Mouse (Mus musculus) CH12.LX (cell line): ENCODE data around the gene Snrpb. TPM values are rescaled to one million over a fixed set of nuclear protein-coding genes. Genes with fewer than 3 reads are reported as not detected.

Experiments used
- DNase-seq: peaks from one replicate; pipeline ENCODE4 v3.0.0-alpha.2; 2013; ENCODE audit errors: extremely low read depth
- H3K27ac ChIP-seq: 2 replicates; pipeline ENCODE4 v1.5.1; 2012; ENCODE audit warnings: low read depth, mild to moderate bottlenecking, control low read depth, moderate library complexity; ENCODE audit not compliant: insufficient read depth
- H3K27me3 ChIP-seq: replicated peaks from 2 replicates; pipeline ENCODE3; 2012; ENCODE audit warnings: inconsistent platforms
- H3K36me3 ChIP-seq, 2 experiments: replicated peaks in 1 of 2; 2 replicates each; pipeline versions ENCODE3 to v1.6.1; 2012; ENCODE audit warnings: inconsistent platforms in 1 of 2, low read length in 1 of 2, mild to moderate bottlenecking in 1 of 2, mixed read lengths in 1 of 2, moderate library complexity in 1 of 2; ENCODE audit not compliant: control insufficient read depth in 1 of 2, insufficient read depth in 1 of 2
- H3K4me1 ChIP-seq, 2 experiments: 2 replicates each; pipeline ENCODE4 v1.6.1; 2012; ENCODE audit warnings: inconsistent platforms in 1 of 2, moderate library complexity in 1 of 2; ENCODE audit not compliant: insufficient read depth in 2 of 2, control insufficient read depth in 1 of 2
- H3K4me2 ChIP-seq: 2 replicates; pipeline ENCODE4 v1.6.1; 2012; ENCODE audit warnings: low read depth, mild to moderate bottlenecking, control low read depth; ENCODE audit not compliant: poor library complexity, insufficient read depth, severe bottlenecking
- H3K4me3 ChIP-seq, 3 experiments: fragments of 150-350 bp in 1 of 3; sonication (generic) in 1 of 3; replicated peaks in 1 of 3; 2 replicates each; pipeline versions ENCODE3 to v1.5.1; 2011 to 2012; ENCODE audit warnings: low read depth in 2 of 3, low read length in 2 of 3, mild to moderate bottlenecking in 2 of 3, moderate library complexity in 2 of 3, control low read depth in 1 of 3, improper control_type of control experiment in 1 of 3, inconsistent platforms in 1 of 3, mixed read lengths in 1 of 3; ENCODE audit not compliant: poor library complexity in 1 of 3
- H3K79me2 ChIP-seq: replicated peaks from 2 replicates; pipeline ENCODE4 v1.6.1; 2012; ENCODE audit warnings: mild to moderate bottlenecking, moderate library complexity; ENCODE audit not compliant: control insufficient read depth, poor library complexity, insufficient read depth, severe bottlenecking; ENCODE audit errors: extremely low read depth
- H3K9ac ChIP-seq: 2 replicates; pipeline ENCODE4 v1.6.1; 2012; ENCODE audit warnings: low read depth, mild to moderate bottlenecking, control low read depth, moderate library complexity; ENCODE audit not compliant: insufficient read depth
- H3K9me3 ChIP-seq: replicated peaks from 2 replicates; pipeline ENCODE3; 2012; ENCODE audit warnings: low read length, inconsistent platforms, mixed read lengths
- BHLHE40 ChIP-seq: IDR thresholded peaks from 2 replicates; pipeline ENCODE4 v1.6.1; 2011; ENCODE audit warnings: mild to moderate bottlenecking, low read depth, low read length, improper control_type of control experiment
- CHD2 ChIP-seq: IDR thresholded peaks from 2 replicates; pipeline ENCODE4 v1.6.1; 2011; ENCODE audit warnings: low read length, improper control_type of control experiment
- ELF1 ChIP-seq: IDR thresholded peaks from 2 replicates; pipeline ENCODE4 v1.6.1; 2014; ENCODE audit warnings: low read depth, mild to moderate bottlenecking, inconsistent platforms, low read length, improper control_type of control experiment
- EP300 ChIP-seq: IDR thresholded peaks from 2 replicates; pipeline ENCODE4 v1.6.1; 2011; ENCODE audit warnings: low read length, improper control_type of control experiment
- ETS1 ChIP-seq: conservative IDR thresholded peaks from 2 replicates; pipeline ENCODE4 v1.6.1; 2012; ENCODE audit warnings: low read depth, mild to moderate bottlenecking, inconsistent platforms, low read length, improper control_type of control experiment, moderate library complexity
- GABPA ChIP-seq: IDR thresholded peaks from 2 replicates; pipeline ENCODE4 v1.6.1; 2012; ENCODE audit warnings: low read depth, low read length, improper control_type of control experiment, inconsistent platforms; ENCODE audit not compliant: insufficient replicate concordance
- HCFC1 ChIP-seq: IDR thresholded peaks from 2 replicates; pipeline ENCODE4 v1.6.1; 2012; ENCODE audit warnings: low read depth, mild to moderate bottlenecking, inconsistent platforms, low read length, improper control_type of control experiment
- JUND ChIP-seq: conservative IDR thresholded peaks from 2 replicates; pipeline ENCODE4 v1.6.1; 2011; ENCODE audit warnings: low read depth, low read length, improper control_type of control experiment
- KAT2A ChIP-seq: IDR thresholded peaks from 2 replicates; pipeline ENCODE4 v1.6.1; 2012; ENCODE audit warnings: low read length, improper control_type of control experiment, inconsistent platforms; ENCODE audit not compliant: insufficient replicate concordance
- MAFK ChIP-seq: IDR thresholded peaks from 2 replicates; pipeline ENCODE4 v1.6.1; 2011; ENCODE audit warnings: low read length, improper control_type of control experiment; ENCODE audit not compliant: insufficient replicate concordance
- MAZ ChIP-seq: IDR thresholded peaks from 2 replicates; pipeline ENCODE4 v1.6.1; 2012; ENCODE audit warnings: low read depth, mild to moderate bottlenecking, inconsistent platforms, low read length, improper control_type of control experiment, moderate library complexity
- MXI1 ChIP-seq: IDR thresholded peaks from 2 replicates; pipeline ENCODE4 v1.6.1; 2011; ENCODE audit warnings: mild to moderate bottlenecking, low read depth, low read length, improper control_type of control experiment
- RAD21 ChIP-seq: IDR thresholded peaks from 2 replicates; pipeline ENCODE4 v1.6.1; 2011; ENCODE audit warnings: low read depth, mild to moderate bottlenecking, low read length, improper control_type of control experiment, moderate library complexity
- SMC3 ChIP-seq: IDR thresholded peaks from 2 replicates; pipeline ENCODE4 v1.6.1; 2011; ENCODE audit warnings: low read depth, low read length, improper control_type of control experiment
- UBTF ChIP-seq: IDR thresholded peaks from 2 replicates; pipeline ENCODE4 v1.6.1; 2012; ENCODE audit warnings: low read depth, mild to moderate bottlenecking, inconsistent platforms, low read length, improper control_type of control experiment, moderate library complexity
- ZC3H11A ChIP-seq: IDR thresholded peaks from 2 replicates; pipeline ENCODE4 v1.6.1; 2012; ENCODE audit warnings: low read depth, mild to moderate bottlenecking, inconsistent platforms, low read length, improper control_type of control experiment
- dilution Hi-C: fragments of 300-500 bp; cut with MboI; formaldehyde crosslinking; loops from 2 replicates; pipeline ENCODE4 v1.14.3; 2020; ENCODE audit warnings: low sequenced_read_pairs; ENCODE audit not compliant: extremely low pct_unique_long_range_greater_than_20kb, extremely low pct_ligation_motif_present
- in situ Hi-C: fragments of 300-500 bp; cut with MboI; formaldehyde crosslinking; loops from 3 replicates; pipeline ENCODE4 v1.14.3; 2019; ENCODE audit warnings: low sequenced_read_pairs, low pct_ligation_motif_present, low pct_unique_long_range_greater_than_20kb, mixed read lengths
- polyA plus RNA-seq: library from polyadenylated mRNA; unstranded; fragments of >175 nt; gene quantifications from 2 replicates; pipeline ENCODE4 v1.2.1, GENCODE M21; 2012; ENCODE audit warnings: low read depth; ENCODE audit not compliant: insufficient read length
- total RNA-seq, 2 experiments: library from RNA; depleted of rRNA; stranded (reverse); fragments of 300-350 nt in 1 of 2; fragments of >200 nt in 1 of 2; gene quantifications; 2 replicates each; pipeline ENCODE4 v1.2.3; 2012 to 2014

The Snrpb gene
- total and polyA plus RNA-seq, 3 experiments: 413 to 515 (median 422) TPM

DNA sequence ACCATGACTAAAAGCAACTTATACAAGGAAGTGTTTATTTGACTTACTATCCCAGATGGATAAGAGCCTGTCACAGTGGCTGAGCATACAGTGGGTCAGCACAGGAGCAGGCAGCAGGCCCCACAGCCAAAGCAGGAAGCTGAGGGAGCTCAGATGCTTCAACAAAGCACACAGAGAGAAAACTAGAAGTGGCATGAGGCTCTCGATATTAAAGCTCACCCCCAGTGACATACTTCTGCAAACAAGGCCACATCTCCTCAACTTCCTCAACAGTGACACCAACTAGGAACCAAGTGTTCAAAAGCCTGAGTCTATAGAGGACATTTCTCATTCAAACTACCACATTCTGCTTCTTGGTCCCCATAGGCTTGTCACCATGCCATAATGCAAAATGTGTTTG, 49.5 kb downstream of the Snrpb start (continued):
- TF ChIP-seq ETS1: no peak

DNA sequence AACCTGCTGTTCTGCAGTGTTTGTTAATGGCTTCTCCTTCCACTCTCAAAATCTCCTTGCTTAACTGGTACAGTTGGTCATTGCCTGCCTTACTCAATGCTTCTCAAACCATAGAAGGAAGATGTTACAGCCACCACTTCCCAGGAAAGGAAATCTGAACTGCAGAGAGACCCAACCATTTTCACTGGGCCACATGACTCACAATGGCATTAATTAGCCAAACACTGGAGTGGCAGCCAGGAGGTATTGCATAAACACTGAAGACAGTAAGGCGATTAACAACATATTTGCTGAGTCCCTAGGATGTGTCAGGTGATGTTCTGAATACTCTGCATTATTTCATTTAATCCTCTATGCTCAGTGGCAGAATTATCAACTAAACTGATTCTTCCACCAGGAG, 53.1 kb downstream of the Snrpb start:
- dilution Hi-C loops (no loop called here), in situ Hi-C loops (no loop called here)
- no peak for DNase-seq
- Histone ChIP-seq H3K4me1 (peaks cover 0 to 5% of the 10 kb centered on the region in 2 experiments; a peak in 2 of 4 replicates), H3K4me3 (no peak overlapping the region), H3K79me2 (no peaks in the 10 kb centered on the region), H3K9ac (no peak overlapping the region), H3K27me3 (peaks cover 15% of the 10 kb centered on the region), H3K36me3 (no peaks in the 10 kb centered on the region), H3K9me3 (no peaks in the 10 kb centered on the region), H3K27ac (no peak overlapping the region), H3K4me2 (no peak overlapping the region)
- no peak for TF ChIP-seq MAFK

DNA sequence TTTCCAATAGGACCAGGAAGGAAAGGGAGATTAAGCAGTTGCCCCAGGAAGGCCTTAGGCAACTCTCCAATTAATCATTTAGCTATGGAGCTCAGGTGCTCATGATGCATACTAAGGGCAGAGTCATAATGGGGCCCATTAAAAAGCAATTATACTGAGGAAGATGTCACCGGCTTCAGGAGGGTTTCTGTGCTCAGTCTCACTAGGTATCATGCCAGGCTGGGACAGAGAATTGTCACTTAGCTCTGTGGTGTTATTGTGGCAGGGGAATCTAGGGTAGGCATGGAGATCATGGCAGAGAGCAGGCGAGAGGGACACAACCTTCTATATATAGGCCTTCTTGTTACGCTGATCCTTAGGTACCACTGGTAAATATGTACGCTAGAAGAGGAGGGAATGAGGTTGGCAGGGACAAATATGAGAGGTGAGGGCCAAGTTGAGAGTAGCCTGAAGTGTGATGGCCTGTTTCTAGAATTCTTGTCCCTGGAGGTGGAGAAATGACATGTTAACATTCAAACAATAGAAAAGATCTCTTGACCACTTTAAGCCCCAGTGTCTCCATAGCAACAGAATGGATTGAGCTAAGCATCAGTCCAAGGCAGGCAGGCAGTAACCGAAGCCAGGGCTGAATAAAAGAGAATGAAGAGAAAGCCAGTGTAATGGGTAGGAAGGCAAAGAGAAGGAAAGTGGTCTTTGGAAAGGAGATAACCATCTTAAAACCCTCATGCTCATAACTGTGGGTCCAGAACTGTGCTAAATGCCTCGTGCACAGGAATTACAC, 53.7 kb downstream of the Snrpb start:
- dilution Hi-C loops: no loop called here
- no peak for DNase-seq
- no peak for TF ChIP-seq MXI1
- TF ChIP-seq ZC3H11A: no peak
- TF ChIP-seq EP300: no peak
- no peak for TF ChIP-seq SMC3
- TF ChIP-seq UBTF: no peak
- no peak for TF ChIP-seq CHD2
- TF ChIP-seq BHLHE40: no peak
- TF ChIP-seq HCFC1: no peak
- TF ChIP-seq RAD21: no peak
- no peak for TF ChIP-seq GABPA
- no peak for TF ChIP-seq ELF1
- TF ChIP-seq MAZ: no peak
- TF ChIP-seq JUND: no peak
- no peak for TF ChIP-seq KAT2A

More for the DNA sequence above, 53.7 kb downstream of the Snrpb start:
- no peaks in the 10 kb centered on the region for H3K9me3 ChIP-seq
- H3K27ac ChIP-seq: no peak overlapping the region
- H3K4me1 ChIP-seq: peaks cover 0 to 5% of the 10 kb centered on the region in 2 experiments; a peak in 2 of 4 replicates
- no peak overlapping the region for H3K4me2 ChIP-seq
- no peaks in the 10 kb centered on the region for H3K79me2 ChIP-seq
- in situ Hi-C loops: no loop called here
- peaks cover 13% of the 10 kb centered on the region for H3K27me3 ChIP-seq
- no peak overlapping the region for H3K9ac ChIP-seq
- H3K36me3 ChIP-seq: no peaks in the 10 kb centered on the region
- H3K4me3 ChIP-seq: no peak overlapping the region

Other genes with a start within 250 kb of the Snrpb start
- not detected in 2 replicates for gene Tgm3, start 167.1 kb downstream of the Snrpb start, total RNA-seq (2012; rRNA removed)
- gene Tgm3, start 167.1 kb downstream of the Snrpb start, total RNA-seq (2014; rRNA removed): not detected in 2 replicates
- gene Tgm3, start 167.1 kb downstream of the Snrpb start, polyA plus RNA-seq: not detected in 2 replicates
- not detected in 2 replicates for gene Tgm6, start 67.0 kb downstream of the Snrpb start, total RNA-seq (2012; rRNA removed)
- not detected in 2 replicates for gene Tgm6, start 67.0 kb downstream of the Snrpb start, total RNA-seq (2014; rRNA removed)
- gene Tgm6, start 67.0 kb downstream of the Snrpb start, polyA plus RNA-seq: 0.08 and 0.09 TPM in 2 replicates
- not detected in 2 replicates for gene Tmc2, start 15.8 kb upstream of the Snrpb start, total RNA-seq (2012; rRNA removed)
- gene Tmc2, start 15.8 kb upstream of the Snrpb start, total RNA-seq (2014; rRNA removed): not detected in 2 replicates
- not detected in 2 replicates for gene Tmc2, start 15.8 kb upstream of the Snrpb start, polyA plus RNA-seq
- 523 and 663 TPM in 2 replicates for gene Nop56, start 95.0 kb upstream of the Snrpb start, total RNA-seq (2012; rRNA removed)
- 725 and 772 TPM in 2 replicates for gene Nop56, start 95.0 kb upstream of the Snrpb start, total RNA-seq (2014; rRNA removed)
- gene Nop56, start 95.0 kb upstream of the Snrpb start, polyA plus RNA-seq: 1,109 and 1,141 TPM in 2 replicates
- gene Idh3b, start 105.1 kb upstream of the Snrpb start, total RNA-seq (2012; rRNA removed): 134 TPM in 2 replicates
- gene Idh3b, start 105.1 kb upstream of the Snrpb start, total RNA-seq (2014; rRNA removed): 160 and 179 TPM in 2 replicates
- gene Idh3b, start 105.1 kb upstream of the Snrpb start, polyA plus RNA-seq: 220 and 315 TPM in 2 replicates
- 0.13 TPM in 1 of 2 replicates, not detected in the other for gene Ebf4, start 115.8 kb upstream of the Snrpb start, total RNA-seq (2012; rRNA removed)
- gene Ebf4, start 115.8 kb upstream of the Snrpb start, total RNA-seq (2014; rRNA removed): not detected in 2 replicates
- 0.10 TPM in 1 of 2 replicates, not detected in the other for gene Ebf4, start 115.8 kb upstream of the Snrpb start, polyA plus RNA-seq
- 0.08 and 0.13 TPM in 2 replicates for gene Cpxm1, start 218.2 kb upstream of the Snrpb start, total RNA-seq (2012; rRNA removed)
- 0.20 and 0.35 TPM in 2 replicates for gene Cpxm1, start 218.2 kb upstream of the Snrpb start, total RNA-seq (2014; rRNA removed)
- gene Cpxm1, start 218.2 kb upstream of the Snrpb start, polyA plus RNA-seq: 0.27 and 0.31 TPM in 2 replicates
- not detected in 2 replicates for gene Gm28372, start 225.8 kb upstream of the Snrpb start, total RNA-seq (2012; rRNA removed)
- gene Gm28372, start 225.8 kb upstream of the Snrpb start, total RNA-seq (2014; rRNA removed): not detected in 2 replicates
- gene Gm28372, start 225.8 kb upstream of the Snrpb start, polyA plus RNA-seq: 0.23 TPM in 1 of 2 replicates, not detected in the other
- not detected in 2 replicates for gene 1700020A23Rik, start 225.9 kb upstream of the Snrpb start, total RNA-seq (2012; rRNA removed)
- not detected in 2 replicates for gene 1700020A23Rik, start 225.9 kb upstream of the Snrpb start, total RNA-seq (2014; rRNA removed)
- not detected in 2 replicates for gene 1700020A23Rik, start 225.9 kb upstream of the Snrpb start, polyA plus RNA-seq
- gene Tmem239, start 227.1 kb upstream of the Snrpb start, total RNA-seq (2012; rRNA removed): not detected in 2 replicates
- gene Tmem239, start 227.1 kb upstream of the Snrpb start, total RNA-seq (2014; rRNA removed): not detected in 2 replicates
- not detected in 2 replicates for gene Tmem239, start 227.1 kb upstream of the Snrpb start, polyA plus RNA-seq
- 105 and 119 TPM in 2 replicates for gene Vps16, start 244.9 kb upstream of the Snrpb start, total RNA-seq (2012; rRNA removed)
- gene Vps16, start 244.9 kb upstream of the Snrpb start, total RNA-seq (2014; rRNA removed): 76.7 and 98.4 TPM in 2 replicates
- 113 and 141 TPM in 2 replicates for gene Vps16, start 244.9 kb upstream of the Snrpb start, polyA plus RNA-seq
- 13.3 and 15.3 TPM in 2 replicates for gene Pced1a, start 245.3 kb upstream of the Snrpb start, total RNA-seq (2012; rRNA removed)
- gene Pced1a, start 245.3 kb upstream of the Snrpb start, total RNA-seq (2014; rRNA removed): 9.6 and 11.6 TPM in 2 replicates
- gene Pced1a, start 245.3 kb upstream of the Snrpb start, polyA plus RNA-seq: 15.6 and 17.1 TPM in 2 replicates